Mouse (Mus musculus) liver, embryonic 13.5 days (tissue): ENCODE measurements around the gene Hyal2. TPM values are rescaled to one million over a fixed set of nuclear protein-coding genes. Genes with fewer than 3 reads are reported as not detected.

Experiments used
- ATAC-seq: fragments of 200-750 bp; cut with Nextera tagmentation; 2 replicates; pipeline ENCODE4 v1.8.0; 2017; ENCODE audit warnings: low read depth, mild to moderate bottlenecking, moderate number of reproducible peaks, moderate library complexity
- DNase-seq: peaks from one replicate; pipeline ENCODE4 v3.0.0; 2022
- H3K27ac ChIP-seq: fragments of 300-500 bp; sonication (generic); 2 replicates; pipeline ENCODE4 v1.5.1; 2015; ENCODE audit warnings: moderate library complexity, mild to moderate bottlenecking, inconsistent platforms
- H3K27me3 ChIP-seq: fragments of 300-500 bp; sonication (generic); 2 replicates; pipeline ENCODE4 v1.6.1; 2015; ENCODE audit warnings: mild to moderate bottlenecking, inconsistent platforms
- H3K36me3 ChIP-seq: fragments of 300-500 bp; sonication (generic); 2 replicates; pipeline ENCODE4 v1.6.1; 2015; ENCODE audit warnings: mild to moderate bottlenecking, inconsistent platforms
- H3K4me1 ChIP-seq: fragments of 300-500 bp; sonication (generic); replicated peaks from 2 replicates; pipeline ENCODE4 v1.6.1; 2015; ENCODE audit warnings: inconsistent platforms
- H3K4me2 ChIP-seq: fragments of 300-500 bp; sonication (generic); 2 replicates; pipeline ENCODE4 v1.6.1; 2015; ENCODE audit warnings: inconsistent platforms, mild to moderate bottlenecking, moderate library complexity
- H3K4me3 ChIP-seq: fragments of 300-500 bp; sonication (generic); replicated peaks from 2 replicates; pipeline ENCODE4 v1.5.1; 2015; ENCODE audit warnings: mild to moderate bottlenecking, inconsistent platforms
- H3K9ac ChIP-seq: fragments of 300-500 bp; sonication (generic); 2 replicates; pipeline ENCODE4 v1.6.1; 2015; ENCODE audit warnings: mild to moderate bottlenecking, inconsistent platforms
- H3K9me3 ChIP-seq: fragments of 300-500 bp; sonication (generic); replicated peaks from 2 replicates; pipeline ENCODE4 v1.6.1; 2016; ENCODE audit warnings: inconsistent platforms
- WGBS: fragments of 180-500 bp; shearing (Covaris S2); methylation state at CpG from one replicate; pipeline ENCODE4 v1.1.7; 2015; ENCODE audit not compliant: insufficient replicate concordance; 5-methylcytosine and 5-hydroxymethylcytosine counted together
- polyA plus RNA-seq: library from polyadenylated mRNA; unstranded; fragments of >200 nt; fragmentation: Nextera tagmentation; extraction: Ambion mirVana; gene quantifications from 2 replicates; pipeline ENCODE4 v1.2.1, GENCODE M21; 2015

The Hyal2 gene
- polyA plus RNA-seq, 1 experiment from 2014 or later: 43.8 TPM

DNA sequence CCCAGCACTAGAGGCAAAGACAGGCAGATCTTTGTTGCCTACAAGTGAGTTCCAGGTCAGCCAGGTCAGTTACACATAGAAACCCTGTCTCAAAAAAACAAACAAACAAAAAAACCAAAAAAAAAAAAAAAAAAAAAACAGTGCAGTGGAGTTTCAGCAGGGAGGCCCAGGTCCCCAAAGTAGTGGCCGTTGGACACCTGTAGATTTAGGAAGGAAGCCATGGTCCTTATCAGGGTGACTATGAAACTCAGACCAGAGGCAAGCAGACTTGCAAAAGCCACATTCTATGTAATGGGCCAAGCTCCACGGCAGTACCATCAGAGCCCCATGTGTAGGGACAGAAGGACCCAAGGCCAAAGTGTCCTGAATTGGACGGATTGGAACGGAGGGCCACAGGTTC lies 13.8 kb downstream of the Hyal2 start:
- Histone ChIP-seq H3K9me3 (no peaks in the 10 kb centered on the region), H3K9ac (peak overlapping the region; percentile 89), H3K27me3 (no peaks in the 10 kb centered on the region), H3K4me3 (peak overlapping the region; percentile 75), H3K4me1 (peaks cover 84% of the 10 kb centered on the region), H3K36me3 (peaks cover 29% of the 10 kb centered on the region), H3K27ac (peak overlapping the region; percentile 98), H3K4me2 (peak overlapping the region; percentile 93)
- 29% methylated on average over 4 of the region's 4 CpGs for WGBS
- no peak for DNase-seq
- no peak for ATAC-seq

DNA sequence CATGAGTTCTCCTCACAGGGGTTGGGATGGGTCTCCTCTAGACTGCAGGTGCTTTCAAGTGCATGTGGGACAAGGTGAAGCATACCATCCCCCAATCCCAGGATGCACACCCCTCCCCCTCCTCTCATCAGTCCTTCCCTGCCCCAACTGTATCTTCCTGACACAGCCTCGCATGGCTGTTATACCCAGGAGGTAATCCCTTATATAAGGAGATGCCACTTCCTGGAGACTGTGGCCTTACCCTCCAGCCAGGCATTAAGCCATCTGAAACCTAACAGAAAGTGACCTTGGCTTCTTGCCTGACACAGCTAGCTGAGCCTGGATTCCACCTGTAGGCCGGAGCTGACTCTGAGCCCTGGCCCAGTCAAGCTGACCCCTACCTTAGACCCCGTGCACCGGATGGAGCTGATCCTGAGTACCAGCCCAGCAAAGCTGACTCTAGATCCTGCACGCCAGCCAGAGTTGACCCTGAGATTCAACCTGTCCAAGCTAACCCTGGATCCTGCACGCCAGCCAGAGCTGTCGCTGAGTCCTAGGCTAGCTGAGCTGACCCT lies 14.8 kb downstream of the Hyal2 start:
- ATAC-seq (no peak), DNase-seq (no peak)
- H3K9me3 ChIP-seq: no peaks in the 10 kb centered on the region
- H3K4me1 ChIP-seq: peaks cover 77% of the 10 kb centered on the region
- no peaks in the 10 kb centered on the region for H3K27me3 ChIP-seq
- peak overlapping the region; percentile 93 for H3K4me2 ChIP-seq
- peak overlapping the region; percentile 89 for H3K9ac ChIP-seq
- H3K36me3 ChIP-seq: peaks cover 29% of the 10 kb centered on the region
- 82% methylated on average over 7 of the region's 7 CpGs for WGBS
- H3K27ac ChIP-seq: peak overlapping the region; percentile 98
- H3K4me3 ChIP-seq: peak overlapping the region; percentile 75; the same call in 1 of the 2 replicates

DNA sequence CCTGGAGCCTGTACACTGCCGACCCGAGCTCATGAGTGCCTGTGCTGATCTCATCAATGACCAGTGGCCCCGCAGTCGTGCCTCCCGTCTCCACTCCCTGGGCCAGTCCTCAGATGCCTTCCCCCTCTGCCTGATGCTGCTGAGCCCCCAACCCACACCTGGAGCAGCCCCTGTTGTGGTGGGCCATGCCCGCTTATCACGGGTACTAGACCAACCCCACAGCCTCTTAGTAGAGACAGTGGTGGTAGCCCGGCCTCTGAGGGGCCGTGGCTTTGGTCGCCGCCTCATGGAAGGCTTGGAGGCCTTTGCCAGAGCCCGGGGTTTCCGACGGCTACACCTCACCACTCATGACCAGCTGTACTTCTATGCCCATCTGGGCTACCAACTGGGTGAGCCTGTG lies 15.4 kb downstream of the Hyal2 start:
- WGBS: 91% methylated on average over 14 of the region's 14 CpGs
- Histone ChIP-seq H3K4me3 (no peak overlapping the region), H3K9ac (peak overlapping the region; percentile 89; the same call in 1 of the 2 replicates), H3K4me2 (no peak overlapping the region), H3K27me3 (no peaks in the 10 kb centered on the region), H3K9me3 (no peaks in the 10 kb centered on the region), H3K27ac (peak overlapping the region; percentile 62; the same call in 1 of the 2 replicates), H3K36me3 (peaks cover 29% of the 10 kb centered on the region), H3K4me1 (peaks cover 71% of the 10 kb centered on the region)
- DNase-seq (no peak), ATAC-seq (no peak)

DNA sequence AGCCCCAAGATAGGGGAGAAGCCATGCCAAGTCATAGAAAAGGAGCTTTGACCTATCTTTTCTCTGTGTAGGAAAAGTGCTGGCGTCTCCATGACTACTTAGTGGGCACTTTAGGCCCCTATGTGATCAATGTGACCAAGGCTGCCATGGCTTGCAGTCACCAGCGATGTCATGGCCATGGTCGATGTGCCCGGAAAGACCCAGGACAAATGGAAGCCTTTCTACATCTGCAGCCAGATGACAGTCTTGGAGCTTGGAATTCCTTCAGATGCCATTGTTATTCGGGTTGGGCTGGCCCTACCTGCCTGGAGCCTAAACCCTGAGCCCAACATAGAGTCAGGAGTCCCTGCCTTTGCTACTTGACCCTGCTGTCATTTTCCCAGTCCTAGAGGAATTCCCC lies 18.8 kb downstream of the Hyal2 start:
- H3K4me3 ChIP-seq: peak overlapping the region; percentile 80
- DNase-seq (no peak), ATAC-seq (no peak)
- H3K9ac ChIP-seq: peak overlapping the region; percentile 77
- peak overlapping the region; percentile 70 for H3K4me2 ChIP-seq
- 76% methylated on average over 5 of the region's 5 CpGs for WGBS
- H3K4me1 ChIP-seq: peaks cover 82% of the 10 kb centered on the region
- H3K27me3 ChIP-seq: no peaks in the 10 kb centered on the region
- H3K27ac ChIP-seq: peak overlapping the region; percentile 98
- no peaks in the 10 kb centered on the region for H3K9me3 ChIP-seq
- H3K36me3 ChIP-seq: peaks cover 58% of the 10 kb centered on the region

DNA sequence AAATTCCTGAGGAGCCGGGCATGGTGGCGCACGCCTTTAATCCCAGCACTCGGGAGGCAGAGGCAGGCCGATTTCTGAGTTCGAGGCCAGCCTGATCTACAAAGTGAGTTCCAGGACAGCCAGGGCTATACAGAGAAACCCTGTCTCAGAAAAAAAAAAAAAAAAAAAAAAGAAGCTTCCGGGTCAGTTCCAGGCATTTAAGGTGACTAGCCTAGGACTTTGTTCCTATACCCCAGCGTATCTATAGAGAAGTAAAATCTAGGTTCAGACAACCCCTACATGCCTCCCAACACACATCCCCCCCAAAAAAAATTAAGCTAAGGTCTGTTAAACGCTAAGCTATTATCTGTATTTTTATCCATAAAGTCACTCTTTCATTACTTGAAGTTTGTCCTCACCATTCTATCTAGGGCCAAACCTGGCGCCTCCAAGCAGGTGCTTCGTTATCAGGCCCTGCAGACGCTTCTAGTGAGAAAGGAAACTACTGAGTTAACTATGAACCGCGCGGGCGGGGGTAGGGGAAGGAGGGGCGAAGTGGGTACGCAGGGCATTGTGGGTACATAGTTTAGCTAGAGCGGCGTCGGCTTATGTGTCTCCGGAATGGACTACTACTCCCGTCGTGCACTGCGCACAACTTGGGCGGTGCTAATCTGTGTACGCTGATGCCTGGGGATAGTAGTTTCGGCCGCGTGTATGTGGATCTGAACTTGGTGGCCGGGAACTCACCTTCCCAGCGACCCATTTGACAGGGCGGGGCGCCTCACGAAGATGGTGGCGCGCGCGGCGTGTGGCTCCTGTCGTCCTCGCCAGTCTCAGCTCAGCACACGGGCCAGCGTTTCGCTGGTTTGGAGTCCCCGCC lies 19.5 kb downstream of the Hyal2 start, which contains the start of gene Ifrd2:
Ifrd2 (plus strand) TSS at position 669 of the 859 bp plus-strand sequence.
- H3K9ac ChIP-seq: peak within 1 kb of the TSS; percentile 89
- H3K4me2 ChIP-seq: peak within 1 kb of the TSS; percentile 85
- H3K27ac ChIP-seq: peak within 1 kb of the TSS; percentile 99
- peaks cover 65% of the 10 kb centered on the region for H3K36me3 ChIP-seq
- no peaks in the 10 kb centered on the region for H3K27me3 ChIP-seq
- WGBS: 7% methylated on average over 46 of the region's 46 CpGs
- DNase-seq (peak; percentile 99), ATAC-seq (peak; percentile 91)
- no peaks in the 10 kb centered on the region for H3K9me3 ChIP-seq
- peak within 1 kb of the TSS; percentile 80 for H3K4me3 ChIP-seq
- H3K4me1 ChIP-seq: peaks cover 82% of the 10 kb centered on the region

DNA sequence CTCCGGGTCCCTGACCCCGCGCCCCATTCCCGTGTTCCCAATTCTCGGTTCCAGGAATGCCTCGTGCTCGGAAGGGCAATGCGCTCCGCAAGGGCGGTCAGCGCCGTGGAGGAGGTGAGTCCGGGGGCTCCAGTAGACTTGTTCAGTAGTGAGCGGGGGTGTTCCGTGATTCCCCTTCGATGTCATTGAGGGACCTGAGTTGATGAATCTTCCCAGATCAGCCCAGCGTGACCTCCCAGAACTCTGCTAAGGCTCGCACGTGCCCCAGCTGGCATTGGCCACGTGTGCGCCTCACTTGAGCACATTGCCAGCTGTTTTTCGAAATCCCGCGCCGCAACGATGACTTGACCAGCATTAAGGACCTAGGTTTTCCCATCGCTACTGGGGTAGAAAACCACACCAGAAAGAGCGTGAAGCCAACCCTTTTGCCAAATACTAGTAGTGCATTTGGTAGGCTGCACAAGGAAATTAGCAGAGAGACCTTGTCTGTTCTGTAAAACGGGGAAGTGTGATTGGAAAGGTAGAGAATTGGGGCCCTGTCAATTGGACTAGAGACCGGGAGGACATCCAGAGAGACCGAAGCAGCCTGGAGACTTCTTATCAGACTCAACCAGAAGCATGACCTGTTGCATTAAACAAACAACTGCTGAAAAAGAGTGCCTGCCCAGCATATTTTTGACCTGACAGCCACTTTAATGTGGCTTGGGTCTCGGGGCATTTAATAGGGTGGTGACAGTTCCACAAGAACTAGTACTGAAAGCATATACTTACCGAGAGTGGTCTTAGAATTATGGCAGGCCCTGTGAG lies 20.3 kb downstream of the Hyal2 start:
- Histone ChIP-seq H3K27ac (peak overlapping the region; percentile 99), H3K4me2 (peak overlapping the region; percentile 85), H3K36me3 (peaks cover 70% of the 10 kb centered on the region), H3K4me3 (peak overlapping the region; percentile 80), H3K27me3 (no peaks in the 10 kb centered on the region), H3K9ac (peak overlapping the region; percentile 89), H3K9me3 (no peaks in the 10 kb centered on the region), H3K4me1 (peaks cover 73% of the 10 kb centered on the region)
- ATAC-seq: peak; percentile 13
- WGBS: 1% methylated on average over 33 of the region's 33 CpGs
- DNase-seq: peak; percentile 70

DNA sequence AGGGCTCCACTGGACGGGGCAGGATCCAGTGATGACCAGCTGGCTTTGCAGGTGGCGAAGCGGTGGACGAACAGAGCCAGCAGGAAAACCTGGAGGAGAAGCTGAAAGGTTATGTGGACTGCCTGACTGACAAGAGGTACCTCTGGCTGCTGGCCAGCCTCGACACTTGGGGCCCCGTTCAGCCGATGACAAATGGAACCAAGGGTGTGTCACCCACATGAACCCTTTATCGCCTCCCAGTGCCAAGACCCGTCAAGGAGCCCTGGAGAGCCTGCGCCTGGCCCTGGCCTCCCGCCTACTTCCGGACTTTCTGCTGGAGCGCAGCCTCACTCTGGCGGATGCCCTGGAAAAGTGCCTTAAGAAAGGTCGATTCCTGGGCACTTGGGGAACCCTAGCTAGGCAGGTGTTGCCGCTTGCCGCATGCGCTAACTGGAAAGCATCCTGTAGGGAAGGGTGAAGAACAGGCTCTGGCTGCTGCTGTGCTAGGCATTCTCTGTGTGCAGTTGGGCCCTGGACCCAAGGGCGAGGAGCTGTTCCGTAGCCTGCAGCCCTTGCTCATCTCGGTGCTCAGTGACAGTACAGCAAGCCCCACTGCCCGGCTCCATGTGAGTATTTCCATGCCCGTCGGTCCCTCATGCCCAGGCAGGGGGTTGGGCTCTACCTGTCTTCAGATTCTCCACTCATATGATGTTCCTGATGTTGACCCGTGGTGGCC lies 22.5 kb downstream of the Hyal2 start:
- Histone ChIP-seq H3K36me3 (peaks cover 70% of the 10 kb centered on the region), H3K27me3 (no peaks in the 10 kb centered on the region), H3K4me1 (peaks cover 59% of the 10 kb centered on the region), H3K4me2 (peak overlapping the region; percentile 85), H3K4me3 (peak overlapping the region; percentile 80), H3K9me3 (no peaks in the 10 kb centered on the region), H3K9ac (peak overlapping the region; percentile 89), H3K27ac (peak overlapping the region; percentile 99)
- WGBS: 69% methylated on average over 25 of the region's 25 CpGs
- ATAC-seq: peak; percentile 20; the same call in 1 of the 2 replicates
- peak; percentile 67 for DNase-seq

DNA sequence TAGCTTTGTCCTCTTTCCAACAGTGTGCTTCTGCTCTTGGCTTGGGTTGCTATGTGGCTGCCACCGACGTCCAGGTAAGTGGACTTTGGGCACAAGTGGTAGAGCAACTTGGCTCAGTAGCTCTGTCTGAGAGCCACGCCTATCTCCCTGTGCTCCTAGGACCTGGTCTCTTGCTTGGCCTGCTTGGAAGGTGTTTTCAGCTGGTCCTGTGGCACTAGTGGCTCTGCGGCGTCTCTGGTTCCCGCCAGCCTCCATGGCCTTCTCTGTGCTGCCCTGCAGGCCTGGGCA lies 23.0 kb downstream of the Hyal2 start:
- peak overlapping the region; percentile 85 for H3K4me2 ChIP-seq
- H3K27ac ChIP-seq: peak overlapping the region; percentile 99
- WGBS: 90% methylated on average over 6 of the region's 6 CpGs
- H3K4me3 ChIP-seq: peak overlapping the region; percentile 80
- no peaks in the 10 kb centered on the region for H3K9me3 ChIP-seq
- H3K9ac ChIP-seq: peak overlapping the region; percentile 89
- H3K4me1 ChIP-seq: peaks cover 54% of the 10 kb centered on the region
- ATAC-seq (no peak), DNase-seq (no peak)
- no peaks in the 10 kb centered on the region for H3K27me3 ChIP-seq
- peaks cover 67% of the 10 kb centered on the region for H3K36me3 ChIP-seq

DNA sequence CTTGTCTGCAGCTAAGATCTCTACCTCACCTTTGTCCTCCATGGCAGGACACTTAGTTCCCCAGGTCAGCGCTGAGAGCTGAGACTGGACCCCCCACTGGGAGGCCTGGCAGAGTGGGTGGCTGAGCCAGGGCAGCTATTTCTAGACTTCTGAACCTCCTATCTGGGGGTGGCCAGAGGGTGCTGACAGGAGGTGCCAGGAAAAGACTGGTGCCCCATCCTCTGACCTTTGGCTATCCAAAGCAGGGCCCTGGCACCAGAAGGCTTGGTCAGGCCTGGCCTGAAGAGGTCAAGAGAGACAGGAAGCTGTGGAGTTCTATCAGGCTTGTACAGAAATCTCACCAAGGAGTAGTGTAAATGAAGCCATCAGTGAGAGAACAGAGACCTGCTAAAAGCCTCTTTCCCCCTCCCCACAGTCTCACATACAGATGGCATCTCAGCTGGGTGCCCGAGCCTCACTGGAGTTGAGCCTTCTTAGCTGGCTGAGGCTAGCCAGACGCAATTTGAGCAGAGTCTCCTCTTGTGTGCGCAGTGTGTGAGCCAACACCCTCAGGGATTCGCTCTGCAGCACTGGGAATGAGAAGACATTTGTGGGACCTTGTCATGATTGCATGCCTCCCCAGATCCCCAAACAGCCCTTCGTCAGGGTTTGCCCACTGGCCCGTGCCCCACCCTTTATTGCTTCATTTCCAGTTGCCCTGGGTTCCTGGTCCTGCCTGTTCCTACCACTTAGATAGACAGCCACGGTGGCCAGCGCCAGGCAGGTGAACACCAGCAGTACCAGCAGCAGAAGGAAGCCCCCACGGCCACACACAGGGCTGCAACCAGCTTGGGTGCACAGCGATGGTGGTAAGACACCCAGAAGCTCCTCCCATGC lies 25.6 kb downstream of the Hyal2 start:
- H3K4me1 ChIP-seq: peaks cover 59% of the 10 kb centered on the region
- no peaks in the 10 kb centered on the region for H3K9me3 ChIP-seq
- H3K9ac ChIP-seq: no peak overlapping the region
- no peak overlapping the region for H3K4me2 ChIP-seq
- peak overlapping the region; percentile 40; the same call in 1 of the 2 replicates for H3K27ac ChIP-seq
- DNase-seq (no peak), ATAC-seq (no peak)
- H3K4me3 ChIP-seq: no peak overlapping the region
- WGBS: 86% methylated on average over 11 of the region's 11 CpGs
- peaks cover under 1% of the 10 kb centered on the region; the same call in 1 of the 2 replicates for H3K27me3 ChIP-seq
- peaks cover 71% of the 10 kb centered on the region for H3K36me3 ChIP-seq
